Mouse (Mus musculus) thymus, adult 2 months (tissue): ENCODE measurements around the gene Hsd17b1.

ENCODE experiments used
- CTCF ChIP-seq: fragments of 200-500 bp; IDR thresholded peaks from 2 replicates; pipeline ENCODE4 v1.5.1; 2012; ENCODE audit warnings: mild to moderate bottlenecking, control low read depth, low read length, moderate library complexity, borderline replicate concordance; ENCODE audit not compliant: control insufficient read depth, poor library complexity, insufficient read depth; ENCODE audit errors: extremely low read depth
- POLR2A ChIP-seq: fragments of 200-500 bp; IDR thresholded peaks from 2 replicates; pipeline ENCODE4 v1.6.1; 2012; ENCODE audit warnings: mild to moderate bottlenecking, low read length, control low read depth, moderate library complexity; ENCODE audit not compliant: control insufficient read depth, poor library complexity, insufficient read depth; ENCODE audit errors: extremely low read depth

DNA sequence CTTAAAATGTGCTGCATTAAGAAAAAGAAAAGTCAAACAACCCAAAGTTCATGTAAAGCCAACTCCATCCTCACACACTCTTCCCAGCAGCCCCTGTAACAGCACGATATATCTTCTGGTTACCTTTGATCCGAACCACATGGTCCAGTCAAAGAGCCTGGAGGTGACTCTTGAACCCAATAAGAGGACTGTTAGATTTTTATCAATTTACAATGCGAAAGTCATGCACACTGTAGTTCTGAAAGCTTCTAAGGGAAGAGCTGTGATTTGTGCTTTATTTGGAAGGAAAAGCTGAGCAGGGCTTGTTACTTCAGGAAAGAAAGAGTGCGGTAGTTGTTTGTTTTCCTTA is 47.4 kb upstream of the Hsd17b1 start:
- no peak for TF ChIP-seq CTCF
- no peak for TF ChIP-seq POLR2A
